Mouse (Mus musculus) neural tube, embryonic 15.5 days (tissue): ENCODE measurements around the gene Gm45618. TPM values are rescaled to one million over a fixed set of nuclear protein-coding genes. Genes with fewer than 3 reads are reported as not detected.

Experiments used
- ATAC-seq: fragments of 200-750 bp; cut with Nextera tagmentation; 2 replicates; pipeline ENCODE4 v1.8.0; 2017; ENCODE audit warnings: mild to moderate bottlenecking, moderate TSS enrichment, moderate library complexity; ENCODE audit not compliant: low FRiP score
- H3K27ac ChIP-seq: fragments of 300-500 bp; sonication (generic); replicated peaks from 2 replicates; pipeline ENCODE4 v1.5.1; 2015; ENCODE audit warnings: mild to moderate bottlenecking, inconsistent platforms
- H3K27me3 ChIP-seq: fragments of 300-500 bp; sonication (generic); replicated peaks from 2 replicates; pipeline ENCODE4 v1.6.1; 2015; ENCODE audit warnings: inconsistent platforms
- H3K36me3 ChIP-seq: fragments of 300-500 bp; sonication (generic); 2 replicates; pipeline ENCODE4 v1.6.1; 2015; ENCODE audit warnings: inconsistent platforms
- H3K4me1 ChIP-seq: fragments of 300-500 bp; sonication (generic); 2 replicates; pipeline ENCODE4 v1.6.1; 2015; ENCODE audit warnings: inconsistent platforms
- H3K4me2 ChIP-seq: fragments of 300-500 bp; sonication (generic); 2 replicates; pipeline ENCODE4 v1.6.1; 2015; ENCODE audit warnings: inconsistent platforms, mild to moderate bottlenecking, moderate library complexity
- H3K4me3 ChIP-seq: fragments of 300-500 bp; sonication (generic); replicated peaks from 2 replicates; pipeline ENCODE4 v1.5.1; 2015; ENCODE audit warnings: mild to moderate bottlenecking, inconsistent platforms
- H3K9ac ChIP-seq: fragments of 300-500 bp; sonication (generic); replicated peaks from 2 replicates; pipeline ENCODE4 v1.6.1; 2015; ENCODE audit warnings: mild to moderate bottlenecking, inconsistent platforms
- H3K9me3 ChIP-seq: fragments of 300-500 bp; sonication (generic); replicated peaks from 2 replicates; pipeline ENCODE4 v1.6.1; 2016; ENCODE audit warnings: inconsistent platforms
- WGBS: fragments of 180-500 bp; shearing (Covaris S2); methylation state at CpG from one replicate; pipeline ENCODE4 v1.1.7; 2015; ENCODE audit warnings: mixed read lengths; 5-methylcytosine and 5-hydroxymethylcytosine counted together
- polyA plus RNA-seq: library from polyadenylated mRNA; unstranded; fragments of >200 nt; fragmentation: Nextera tagmentation; extraction: Ambion mirVana; gene quantifications from 2 replicates; pipeline ENCODE4 v1.2.1, GENCODE M21; 2015

The Gm45618 gene
- polyA plus RNA-seq, 1 experiment from 2014 or later = 0.50 TPM

DNA sequence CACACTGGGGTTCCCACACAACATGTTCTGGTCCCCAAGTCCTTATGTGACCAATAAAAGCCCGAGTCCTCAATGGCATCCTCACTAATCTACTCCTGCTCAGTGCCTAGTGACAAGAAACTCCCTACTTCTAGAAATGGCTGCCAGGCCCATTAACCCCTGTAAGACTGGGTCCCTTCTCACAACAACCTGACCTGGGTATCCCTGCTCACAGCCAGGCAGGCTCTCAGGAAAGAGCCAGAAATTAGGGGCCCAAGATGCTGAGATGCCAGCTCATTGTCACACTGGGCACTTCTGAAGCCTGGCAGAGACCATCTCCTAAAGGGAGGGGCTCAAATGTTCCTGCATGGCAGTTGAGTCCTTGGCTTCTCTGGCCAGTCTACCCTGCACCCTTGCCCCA, 27.5 kb downstream of the Gm45618 start:
- Histone ChIP-seq H3K27me3 (0 out of 2 replicates have a peak, but pooled peaks cover 2% of the 10 kb centered on the region), H3K9ac (peak overlapping the region; percentile 96), H3K27ac (peak overlapping the region; percentile 93), H3K9me3 (no peaks in the 10 kb centered on the region), H3K36me3 (peaks cover 5% of the 10 kb centered on the region), H3K4me2 (peak overlapping the region; percentile 95), H3K4me1 (peaks cover 78% of the 10 kb centered on the region), H3K4me3 (peak overlapping the region; percentile 70)
- 11% methylated on average over 1 of the region's 1 CpGs for WGBS
- ATAC-seq = no peak

DNA sequence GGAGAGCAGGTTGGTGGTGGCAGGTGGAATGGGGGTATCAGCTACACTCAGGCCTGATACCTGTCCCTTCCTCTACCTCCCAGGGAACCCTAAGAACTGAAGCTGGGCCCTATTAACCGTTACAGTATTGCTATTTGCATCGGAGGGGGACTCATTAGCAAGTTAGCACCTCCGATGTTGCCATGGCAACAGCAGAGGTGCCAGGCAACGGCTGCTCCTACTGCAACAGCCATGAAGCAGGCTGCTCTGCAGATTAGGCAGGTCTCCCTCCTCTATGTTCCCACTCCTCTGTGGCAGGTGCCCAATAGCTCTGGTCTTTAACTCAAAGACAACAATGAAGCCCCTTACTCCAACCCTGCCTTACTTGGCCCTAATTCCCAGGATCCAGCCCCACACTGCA, 28.7 kb downstream of the Gm45618 start:
- Histone ChIP-seq H3K27ac (peak overlapping the region; percentile 93), H3K9ac (peak overlapping the region; percentile 96), H3K27me3 (no peaks in the 10 kb centered on the region), H3K4me1 (peaks cover 75% of the 10 kb centered on the region), H3K9me3 (no peaks in the 10 kb centered on the region), H3K4me2 (peak overlapping the region; percentile 95), H3K4me3 (peak overlapping the region; percentile 70), H3K36me3 (peaks cover 17% of the 10 kb centered on the region)
- ATAC-seq = peak; percentile 25
- 3% methylated on average over 4 of the region's 4 CpGs for WGBS

GRCm38 (mm10) chr7:142089648-142090447, 30.7 kb downstream of the Gm45618 start:
- peak overlapping the region; percentile 95 for H3K4me2 ChIP-seq
- H3K36me3 ChIP-seq = peaks cover 37% of the 10 kb centered on the region
- H3K9ac ChIP-seq = peak overlapping the region; percentile 32
- H3K4me1 ChIP-seq = peaks cover 65% of the 10 kb centered on the region
- no peaks in the 10 kb centered on the region for H3K9me3 ChIP-seq
- H3K27ac ChIP-seq = peak overlapping the region; percentile 93
- no peaks in the 10 kb centered on the region for H3K27me3 ChIP-seq
- ATAC-seq = no peak
- WGBS = 33% methylated on average over 17 of the region's 17 CpGs
- peak overlapping the region; percentile 9; the same call in 1 of the 2 replicates for H3K4me3 ChIP-seq

DNA sequence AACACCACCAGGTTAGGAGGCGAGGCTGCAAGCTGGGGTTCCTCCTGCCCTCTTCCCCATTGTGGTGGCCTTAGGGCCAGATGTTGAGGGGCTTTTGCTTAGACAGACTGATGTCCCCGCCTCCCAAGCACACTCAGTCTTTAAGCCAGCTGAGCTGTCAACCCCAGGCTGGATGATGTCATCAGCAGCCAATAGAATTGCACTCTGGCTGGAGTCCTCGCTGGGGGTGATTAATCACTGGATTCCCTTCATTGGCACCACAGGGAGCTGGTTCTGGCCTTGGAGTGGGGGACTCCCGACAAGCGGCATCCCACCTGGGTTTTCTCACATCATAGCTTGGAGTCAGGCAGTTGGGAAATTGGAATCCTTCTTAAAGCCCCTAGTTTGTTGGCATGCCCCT, 31.6 kb downstream of the Gm45618 start:
- 6% methylated on average over 5 of the region's 5 CpGs for WGBS
- peaks cover 75% of the 10 kb centered on the region for H3K4me1 ChIP-seq

GRCm38 (mm10) chr7:142087069-142087652, 33.4 kb downstream of the Gm45618 start:
- H3K27me3 ChIP-seq = 0 out of 2 replicates have a peak, but pooled peaks cover 3% of the 10 kb centered on the region
- H3K9me3 ChIP-seq = no peaks in the 10 kb centered on the region
- H3K27ac ChIP-seq = no peak overlapping the region
- no peak overlapping the region for H3K4me3 ChIP-seq
- H3K36me3 ChIP-seq = peaks cover 64% of the 10 kb centered on the region
- ATAC-seq = no peak
- no peak overlapping the region for H3K4me2 ChIP-seq
- 85% methylated on average over 1 of the region's 1 CpGs for WGBS
- H3K9ac ChIP-seq = no peak overlapping the region
- H3K4me1 ChIP-seq = peaks cover 68% of the 10 kb centered on the region

More for the DNA sequence above, 31.6 kb downstream of the Gm45618 start:
- H3K4me2 ChIP-seq = peak overlapping the region; percentile 95
- H3K27me3 ChIP-seq = no peaks in the 10 kb centered on the region
- H3K27ac ChIP-seq = peak overlapping the region; percentile 93
- ATAC-seq = peak; percentile 58; the same call in 1 of the 2 replicates
- H3K9me3 ChIP-seq = no peaks in the 10 kb centered on the region
- H3K9ac ChIP-seq = peak overlapping the region; percentile 32
- peaks cover 46% of the 10 kb centered on the region for H3K36me3 ChIP-seq
- 0 out of 2 replicates have a peak overlapping the region, but pooled peaks have one; percentile 0 for H3K4me3 ChIP-seq

- Histone ChIP-seq H3K4me1 (peaks cover 65% of the 10 kb centered on the region), H3K4me2 (no peak overlapping the region), H3K9ac (no peak overlapping the region), H3K36me3 (peaks cover 70% of the 10 kb centered on the region), H3K27ac (no peak overlapping the region), H3K9me3 (no peaks in the 10 kb centered on the region), H3K27me3 (0 out of 2 replicates have a peak, but pooled peaks cover 3% of the 10 kb centered on the region), H3K4me3 (no peak overlapping the region)
- no peak for ATAC-seq
- 90% methylated on average over 4 of the region's 4 CpGs for WGBS
Measured at GRCm38 (mm10) chr7:142086159-142086905, 34.2 kb downstream of the Gm45618 start.

DNA sequence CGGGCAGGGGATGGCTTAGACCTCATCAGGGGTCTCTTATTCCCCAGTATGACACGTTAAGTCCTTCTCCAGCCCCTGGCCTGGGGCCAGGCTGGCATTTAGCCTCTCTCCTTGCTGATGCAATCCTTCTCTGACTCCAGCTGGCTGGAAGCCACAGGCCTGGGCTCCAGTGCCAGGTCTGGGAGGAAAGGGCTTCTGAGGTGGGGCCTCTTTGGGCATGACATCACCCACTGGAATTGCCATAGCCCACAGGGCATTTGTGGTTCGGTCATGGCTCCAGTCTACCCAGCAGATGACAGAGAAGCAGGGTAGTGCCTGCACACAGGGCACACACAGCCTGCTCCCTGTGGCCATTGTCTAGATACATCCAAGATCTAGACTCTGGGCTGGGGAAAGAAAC, 35.7 kb downstream of the Gm45618 start:
- Histone ChIP-seq H3K4me2 (no peak overlapping the region), H3K4me1 (peaks cover 50% of the 10 kb centered on the region), H3K9ac (no peak overlapping the region), H3K4me3 (no peak overlapping the region), H3K36me3 (peaks cover 81% of the 10 kb centered on the region), H3K27me3 (0 out of 2 replicates have a peak, but pooled peaks cover 6% of the 10 kb centered on the region), H3K9me3 (no peaks in the 10 kb centered on the region), H3K27ac (no peak overlapping the region)
- 30% methylated on average over 3 of the region's 3 CpGs for WGBS
- no peak for ATAC-seq

- H3K9ac ChIP-seq = no peak overlapping the region; the same call in 1 of the 2 replicates
- peaks cover 85% of the 10 kb centered on the region for H3K36me3 ChIP-seq
- H3K27me3 ChIP-seq = 0 out of 2 replicates have a peak, but pooled peaks cover 6% of the 10 kb centered on the region
- H3K27ac ChIP-seq = peak overlapping the region; percentile 45; the same call in 1 of the 2 replicates
- no peak overlapping the region for H3K4me2 ChIP-seq
- H3K4me1 ChIP-seq = peaks cover 46% of the 10 kb centered on the region
- no peak overlapping the region for H3K4me3 ChIP-seq
- no peak for ATAC-seq
- WGBS = 31% methylated on average over 5 of the region's 5 CpGs
- H3K9me3 ChIP-seq = no peaks in the 10 kb centered on the region
Measured at GRCm38 (mm10) chr7:142084395-142084794, 36.1 kb downstream of the Gm45618 start.

GRCm38 (mm10) chr7:142083588-142084317, 36.8 kb downstream of the Gm45618 start:
- Histone ChIP-seq H3K4me3 (no peak overlapping the region), H3K4me2 (no peak overlapping the region), H3K4me1 (peaks cover 39% of the 10 kb centered on the region), H3K27me3 (0 out of 2 replicates have a peak, but pooled peaks cover 6% of the 10 kb centered on the region), H3K9ac (peak overlapping the region; percentile 3; the same call in 1 of the 2 replicates), H3K9me3 (no peaks in the 10 kb centered on the region), H3K27ac (0 out of 2 replicates have a peak overlapping the region, but pooled peaks have one; percentile 45), H3K36me3 (peaks cover 86% of the 10 kb centered on the region)
- 30% methylated on average over 12 of the region's 12 CpGs for WGBS
- no peak for ATAC-seq

GRCm38 (mm10) chr7:142082607-142083006, 37.9 kb downstream of the Gm45618 start:
- H3K36me3 ChIP-seq = peaks cover 81% of the 10 kb centered on the region
- H3K27me3 ChIP-seq = 0 out of 2 replicates have a peak, but pooled peaks cover 6% of the 10 kb centered on the region
- no peaks in the 10 kb centered on the region for H3K9me3 ChIP-seq
- H3K4me1 ChIP-seq = peaks cover 30% of the 10 kb centered on the region
- ATAC-seq = no peak
- H3K27ac ChIP-seq = no peak overlapping the region
- WGBS = 39% methylated on average over 16 of the region's 16 CpGs
- H3K4me2 ChIP-seq = peak overlapping the region; percentile 26; the same call in 1 of the 2 replicates
- no peak overlapping the region for H3K4me3 ChIP-seq
- H3K9ac ChIP-seq = no peak overlapping the region
